ENCODE assay signal across 23 mouse cellular contexts in genomic region chr14:25334186-25334585, GRCm38 (mm10).
"Had no signal": no experiment of that assay in that cellular context is flagged by ENCODE, and none has a peak within 500 bp of the region (broad histone marks: within the 10 kb centered on the region; RNA-seq: fewer than 3 reads in every experiment).

No protein-coding gene starts in this region.

- DNase-seq: layer of hippocampus, adult 9-11 months; liver; lung, adult 18-20 months; lung, postnatal 10 days; lung, postnatal 36 days; midbrain, embryonic 14.5 days; retina, postnatal 1 day; right cerebral cortex, postnatal 25 days; spleen, adult 18-20 months; thymus, adult 2 months; thymus, postnatal 14 days; thymus, postnatal 4 days had no signal

- ATAC-seq: intestine, postnatal 0 days; liver, embryonic 12.5 days had no signal

- H3K27me3 ChIP-seq: limb, embryonic 13.5 days; liver, embryonic 12.5 days; liver, embryonic 15.5 days; lung, embryonic 15.5 days; neural tube, embryonic 13.5 days had no signal

- H3K36me3 ChIP-seq: limb, embryonic 10.5 days; limb, embryonic 13.5 days; liver, embryonic 12.5 days; liver, embryonic 15.5 days; lung, embryonic 15.5 days; midbrain, embryonic 10.5 days; neural tube, embryonic 13.5 days had no signal

- H3K9ac ChIP-seq: limb, embryonic 13.5 days; liver, embryonic 12.5 days; liver, embryonic 15.5 days; lung, embryonic 15.5 days; neural tube, embryonic 13.5 days had no signal

- H3K4me2 ChIP-seq: limb, embryonic 13.5 days; liver, embryonic 12.5 days; liver, embryonic 15.5 days; lung, embryonic 15.5 days; neural tube, embryonic 13.5 days had no signal

- H3K27ac ChIP-seq: layer of hippocampus, adult 2 months; limb, embryonic 10.5 days; limb, embryonic 13.5 days; liver, embryonic 12.5 days; liver, embryonic 15.5 days; lung, embryonic 15.5 days; midbrain, embryonic 10.5 days; neural tube, embryonic 13.5 days had no signal

- H3K4me3 ChIP-seq: layer of hippocampus, adult 2 months; limb, embryonic 10.5 days; limb, embryonic 13.5 days; liver, embryonic 12.5 days; liver, embryonic 15.5 days; lung, embryonic 15.5 days; megakaryocyte, embryonic 14.5 days; midbrain, embryonic 10.5 days; myocyte; neural tube, embryonic 13.5 days had no signal

- H3K9me3 ChIP-seq: limb, embryonic 10.5 days; liver, embryonic 12.5 days; liver, embryonic 15.5 days; lung, embryonic 15.5 days; neural tube, embryonic 13.5 days had no signal

- H3K4me1 ChIP-seq: liver, embryonic 15.5 days; megakaryocyte, embryonic 14.5 days had no signal
